Mouse (Mus musculus): ENCODE data around the gene Rfc2. TPM values are rescaled to one million over a fixed set of nuclear protein-coding genes. Genes with fewer than 3 reads are reported as not detected.

Rfc2 gene
- 130 and 141 TPM in 2 replicates for polyA plus RNA-seq (2015; fragmentation: Nextera tagmentation; extraction: Ambion mirVana)

DNA sequence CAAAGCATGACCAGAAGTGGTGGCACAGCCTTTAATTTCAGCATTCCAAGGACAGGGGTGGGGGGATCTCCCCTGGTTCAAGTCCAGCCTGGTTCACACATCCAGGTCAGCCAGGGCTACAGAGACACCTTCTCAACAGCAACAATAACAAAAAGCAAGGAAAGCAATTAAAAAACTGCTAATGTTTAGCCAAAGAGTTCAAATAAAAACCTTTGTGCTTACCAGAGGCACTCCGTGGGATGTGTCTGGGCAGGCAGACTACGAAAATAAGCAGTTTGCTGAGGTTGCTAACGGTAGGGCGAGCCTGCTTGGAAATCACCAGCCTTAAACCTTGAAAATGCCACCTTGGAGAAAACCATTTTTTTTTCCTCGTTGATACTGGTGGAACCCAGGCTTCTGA, at the start of gene Rfc2:
TSS of gene Rfc2 (plus strand) at position 221 of the 400 bp plus-strand sequence.
- Histone ChIP-seq H3K36me3 (ENCODE audit: control insufficient read depth, insufficient read depth) (no peaks in the 10 kb centered on the region), H3K27me3 (ENCODE audit: control insufficient read depth, insufficient read depth, low read depth, low read length) (no peaks in the 10 kb centered on the region), H3K9ac (ENCODE audit: low read depth, low read length) (no peak within 1 kb of the TSS), H3K4me1 (ENCODE audit: control insufficient read depth, low read depth, low read length) (peaks cover 23% of the 10 kb centered on the region), H3K4me2 (ENCODE audit: low read depth, low read length) (peak within 1 kb of the TSS; percentile 18; the same call in 1 of the 2 replicates), H3K27ac (ENCODE audit: low read length) (no peak within 1 kb of the TSS), H3K9me3 (replicated peaks; ENCODE audit: control insufficient read depth, low read length) (no peaks in the 10 kb centered on the region), H3K4me3 (ENCODE audit: low read depth, low read length) (no peak within 1 kb of the TSS)
- 83% methylated on average over 5 of the region's 5 CpGs for WGBS (ENCODE audit: insufficient replicate concordance)
- ATAC-seq (ENCODE audit: low read depth) = no peak

DNA sequence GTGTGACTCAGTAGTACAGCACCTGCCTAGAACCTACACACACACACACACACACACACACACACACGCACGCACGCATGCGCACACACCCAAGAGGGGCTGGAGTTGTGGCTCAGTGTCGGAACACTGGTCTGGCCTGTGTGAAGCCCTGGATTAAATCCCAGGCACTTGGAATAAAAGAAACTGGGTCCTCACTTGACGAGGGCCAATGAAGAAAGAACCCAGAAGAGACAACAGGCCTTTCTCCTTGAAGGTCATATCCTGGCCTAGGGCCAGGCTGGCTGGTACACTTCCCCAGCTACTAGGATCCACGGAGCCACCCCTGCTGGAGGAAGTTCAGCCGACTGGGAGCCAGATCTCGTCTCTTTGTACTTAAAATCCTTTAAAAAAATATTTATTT, 49.6 kb upstream of the Rfc2 start:
- 76% methylated on average over 9 of the region's 9 CpGs for WGBS (ENCODE audit: insufficient replicate concordance)
- no peaks in the 10 kb centered on the region for H3K27me3 ChIP-seq (ENCODE audit: control insufficient read depth, insufficient read depth, low read depth, low read length)
- ATAC-seq (ENCODE audit: low read depth) = no peak
- no peak overlapping the region for H3K27ac ChIP-seq (ENCODE audit: low read length)
- H3K36me3 ChIP-seq (ENCODE audit: control insufficient read depth, insufficient read depth) = no peaks in the 10 kb centered on the region
- H3K9me3 ChIP-seq (replicated peaks; ENCODE audit: control insufficient read depth, low read length) = no peaks in the 10 kb centered on the region
- H3K4me1 ChIP-seq (ENCODE audit: control insufficient read depth, low read depth, low read length) = peaks cover 2% of the 10 kb centered on the region; the same call in 1 of the 2 replicates
- H3K4me3 ChIP-seq (ENCODE audit: low read depth, low read length) = no peak overlapping the region
- no peak overlapping the region for H3K4me2 ChIP-seq (ENCODE audit: low read depth, low read length)
- H3K9ac ChIP-seq (ENCODE audit: low read depth, low read length) = no peak overlapping the region

DNA sequence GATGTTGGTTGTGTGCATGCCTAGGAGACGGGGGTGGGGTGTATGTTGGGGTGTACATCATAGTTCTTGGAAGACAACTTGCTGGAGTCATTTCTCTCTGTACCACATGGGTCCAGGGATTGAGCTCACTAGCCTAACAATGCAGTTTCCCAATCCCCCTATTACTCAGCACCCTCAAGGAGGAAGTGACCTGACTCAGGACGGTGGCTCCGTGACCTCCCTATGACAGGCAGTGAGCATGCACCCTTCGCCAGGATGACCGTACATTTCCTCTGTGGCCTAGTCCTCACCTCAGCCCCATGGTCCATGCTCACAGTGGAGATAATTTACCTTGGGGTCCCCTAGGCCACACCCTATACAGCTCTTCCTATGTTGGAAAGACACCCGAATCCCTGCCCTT, 48.7 kb upstream of the Rfc2 start:
- H3K36me3 ChIP-seq (ENCODE audit: control insufficient read depth, insufficient read depth) = no peaks in the 10 kb centered on the region
- no peak overlapping the region for H3K27ac ChIP-seq (ENCODE audit: low read length)
- no peaks in the 10 kb centered on the region for H3K9me3 ChIP-seq (replicated peaks; ENCODE audit: control insufficient read depth, low read length)
- H3K9ac ChIP-seq (ENCODE audit: low read depth, low read length) = no peak overlapping the region
- H3K27me3 ChIP-seq (ENCODE audit: control insufficient read depth, insufficient read depth, low read depth, low read length) = no peaks in the 10 kb centered on the region
- H3K4me2 ChIP-seq (ENCODE audit: low read depth, low read length) = no peak overlapping the region
- ATAC-seq (ENCODE audit: low read depth) = peak; percentile 35
- peaks cover 2% of the 10 kb centered on the region; the same call in 1 of the 2 replicates for H3K4me1 ChIP-seq (ENCODE audit: control insufficient read depth, low read depth, low read length)
- H3K4me3 ChIP-seq (ENCODE audit: low read depth, low read length) = no peak overlapping the region
- whole genome bisulfite sequencing (ENCODE audit: insufficient replicate concordance) = 59% methylated on average over 6 of the region's 6 CpGs

DNA sequence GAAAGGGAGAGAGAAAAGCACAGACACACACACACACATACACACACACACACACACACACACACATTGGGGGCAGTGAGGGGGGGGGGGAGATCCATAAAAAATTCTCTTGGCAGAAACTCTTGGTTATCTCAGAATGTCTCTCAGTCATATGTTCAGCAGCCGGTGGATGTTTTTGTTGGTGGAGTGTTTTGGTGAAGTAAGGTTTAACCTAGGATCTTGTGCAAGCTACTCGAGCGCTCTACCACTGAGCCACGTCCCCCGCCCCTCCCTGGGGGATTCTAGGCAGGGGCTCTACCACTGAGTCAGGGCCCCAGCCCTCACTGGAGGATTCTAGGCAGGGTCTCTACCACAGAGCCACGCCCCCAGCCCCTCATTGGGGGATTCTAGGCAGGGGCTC, 45.1 kb upstream of the Rfc2 start:
- H3K36me3 ChIP-seq (ENCODE audit: control insufficient read depth, insufficient read depth) = no peaks in the 10 kb centered on the region
- 76% methylated on average over 6 of the region's 6 CpGs for WGBS (ENCODE audit: insufficient replicate concordance)
- H3K9ac ChIP-seq (ENCODE audit: low read depth, low read length) = no peak overlapping the region

DNA sequence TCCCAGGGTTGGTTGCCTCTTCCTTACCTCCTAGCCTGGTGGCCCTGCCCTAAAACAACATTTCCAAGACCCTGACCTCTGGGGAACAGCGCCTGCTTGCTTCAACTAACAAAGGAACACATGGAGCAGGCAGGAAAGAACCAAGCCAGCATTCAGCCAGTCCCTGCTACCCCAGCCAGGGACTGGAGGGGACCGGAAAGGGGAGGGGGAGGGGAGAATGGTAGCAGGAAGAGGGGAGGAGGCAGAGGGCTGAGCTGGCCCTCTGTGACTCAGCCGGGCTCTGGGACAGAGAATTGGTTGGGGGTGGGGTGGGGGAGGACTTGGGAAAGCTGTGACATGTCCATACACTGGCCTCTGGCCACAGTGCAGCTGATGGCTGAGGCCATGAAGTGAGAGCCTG, 41.3 kb upstream of the Rfc2 start:
- Histone ChIP-seq H3K9ac (ENCODE audit: low read depth, low read length) (no peak overlapping the region), H3K27me3 (ENCODE audit: control insufficient read depth, insufficient read depth, low read depth, low read length) (no peaks in the 10 kb centered on the region), H3K4me2 (ENCODE audit: low read depth, low read length) (no peak overlapping the region), H3K4me3 (ENCODE audit: low read depth, low read length) (no peak overlapping the region), H3K4me1 (ENCODE audit: control insufficient read depth, low read depth, low read length) (peaks cover 6% of the 10 kb centered on the region; the same call in 1 of the 2 replicates), H3K36me3 (ENCODE audit: control insufficient read depth, insufficient read depth) (no peaks in the 10 kb centered on the region), H3K27ac (ENCODE audit: low read length) (peak overlapping the region; percentile 18; the same call in 1 of the 2 replicates), H3K9me3 (replicated peaks; ENCODE audit: control insufficient read depth, low read length) (no peaks in the 10 kb centered on the region)
- WGBS (ENCODE audit: insufficient replicate concordance) = 8% methylated on average over 3 of the region's 3 CpGs
- peak; percentile 66 for ATAC-seq (ENCODE audit: low read depth)

More for the DNA sequence above, 45.1 kb upstream of the Rfc2 start:
- Histone ChIP-seq H3K4me1 (ENCODE audit: control insufficient read depth, low read depth, low read length) (peaks cover 3% of the 10 kb centered on the region; the same call in 1 of the 2 replicates), H3K4me2 (ENCODE audit: low read depth, low read length) (no peak overlapping the region), H3K27me3 (ENCODE audit: control insufficient read depth, insufficient read depth, low read depth, low read length) (no peaks in the 10 kb centered on the region), H3K27ac (ENCODE audit: low read length) (no peak overlapping the region), H3K9me3 (replicated peaks; ENCODE audit: control insufficient read depth, low read length) (no peaks in the 10 kb centered on the region), H3K4me3 (ENCODE audit: low read depth, low read length) (no peak overlapping the region)
- no peak for ATAC-seq (ENCODE audit: low read depth)

DNA sequence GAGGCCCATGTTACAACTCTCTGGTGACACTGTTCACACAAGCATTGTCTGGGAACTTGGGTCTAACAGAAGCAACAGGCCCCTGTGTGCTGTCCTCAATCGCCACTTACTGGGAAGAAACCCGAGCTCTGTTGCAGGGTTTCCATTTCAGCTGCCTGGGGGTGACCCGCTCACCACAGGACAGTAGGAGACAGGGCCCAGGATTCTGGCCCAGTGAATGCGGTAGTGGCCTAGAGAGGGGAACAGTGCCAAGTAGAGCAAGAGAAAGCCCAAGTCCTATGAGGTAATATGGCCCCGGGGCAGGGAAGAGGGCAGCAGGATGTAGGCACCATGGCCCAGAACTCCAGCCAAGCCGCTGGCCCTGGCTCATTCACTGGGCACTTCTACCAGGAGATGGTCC, 40.3 kb upstream of the Rfc2 start:
- Histone ChIP-seq H3K27me3 (ENCODE audit: control insufficient read depth, insufficient read depth, low read depth, low read length) (no peaks in the 10 kb centered on the region), H3K27ac (ENCODE audit: low read length) (no peak overlapping the region)

DNA sequence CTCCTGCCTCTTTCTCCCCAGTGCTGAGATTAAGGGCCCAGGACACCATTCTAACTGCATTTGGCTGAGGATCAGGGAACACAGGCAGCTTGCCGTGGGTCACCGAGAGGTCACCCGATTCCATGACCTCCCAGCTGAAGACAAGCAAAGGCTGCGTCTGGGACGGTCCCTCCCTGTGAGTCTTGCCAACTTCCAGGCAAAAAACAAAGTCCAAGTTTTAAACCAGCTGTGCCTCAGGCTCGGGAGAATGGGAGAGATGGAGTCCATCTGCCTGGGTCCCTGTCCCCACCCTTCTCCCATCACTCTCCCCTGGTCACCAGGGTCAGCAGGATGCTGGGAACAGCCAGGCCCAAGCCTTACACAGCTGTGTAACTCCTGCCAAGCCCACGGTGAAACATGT, 39.5 kb upstream of the Rfc2 start:
- Histone ChIP-seq H3K36me3 (ENCODE audit: control insufficient read depth, insufficient read depth) (no peaks in the 10 kb centered on the region), H3K4me3 (ENCODE audit: low read depth, low read length) (no peak overlapping the region), H3K4me2 (ENCODE audit: low read depth, low read length) (no peak overlapping the region), H3K9me3 (replicated peaks; ENCODE audit: control insufficient read depth, low read length) (no peaks in the 10 kb centered on the region), H3K9ac (ENCODE audit: low read depth, low read length) (no peak overlapping the region), H3K4me1 (ENCODE audit: control insufficient read depth, low read depth, low read length) (peaks cover 6% of the 10 kb centered on the region; the same call in 1 of the 2 replicates), H3K27me3 (ENCODE audit: control insufficient read depth, insufficient read depth, low read depth, low read length) (no peaks in the 10 kb centered on the region), H3K27ac (ENCODE audit: low read length) (no peak overlapping the region)
- WGBS (ENCODE audit: insufficient replicate concordance) = 52% methylated on average over 7 of the region's 7 CpGs
- ATAC-seq (ENCODE audit: low read depth) = no peak

More for the DNA sequence above, 40.3 kb upstream of the Rfc2 start:
- Histone ChIP-seq H3K9me3 (replicated peaks; ENCODE audit: control insufficient read depth, low read length) (no peaks in the 10 kb centered on the region), H3K36me3 (ENCODE audit: control insufficient read depth, insufficient read depth) (no peaks in the 10 kb centered on the region), H3K9ac (ENCODE audit: low read depth, low read length) (no peak overlapping the region), H3K4me3 (ENCODE audit: low read depth, low read length) (no peak overlapping the region), H3K4me1 (ENCODE audit: control insufficient read depth, low read depth, low read length) (peaks cover 6% of the 10 kb centered on the region; the same call in 1 of the 2 replicates), H3K4me2 (ENCODE audit: low read depth, low read length) (no peak overlapping the region)
- ATAC-seq (ENCODE audit: low read depth) = no peak
- 71% methylated on average over 6 of the region's 6 CpGs for WGBS (ENCODE audit: insufficient replicate concordance)

DNA sequence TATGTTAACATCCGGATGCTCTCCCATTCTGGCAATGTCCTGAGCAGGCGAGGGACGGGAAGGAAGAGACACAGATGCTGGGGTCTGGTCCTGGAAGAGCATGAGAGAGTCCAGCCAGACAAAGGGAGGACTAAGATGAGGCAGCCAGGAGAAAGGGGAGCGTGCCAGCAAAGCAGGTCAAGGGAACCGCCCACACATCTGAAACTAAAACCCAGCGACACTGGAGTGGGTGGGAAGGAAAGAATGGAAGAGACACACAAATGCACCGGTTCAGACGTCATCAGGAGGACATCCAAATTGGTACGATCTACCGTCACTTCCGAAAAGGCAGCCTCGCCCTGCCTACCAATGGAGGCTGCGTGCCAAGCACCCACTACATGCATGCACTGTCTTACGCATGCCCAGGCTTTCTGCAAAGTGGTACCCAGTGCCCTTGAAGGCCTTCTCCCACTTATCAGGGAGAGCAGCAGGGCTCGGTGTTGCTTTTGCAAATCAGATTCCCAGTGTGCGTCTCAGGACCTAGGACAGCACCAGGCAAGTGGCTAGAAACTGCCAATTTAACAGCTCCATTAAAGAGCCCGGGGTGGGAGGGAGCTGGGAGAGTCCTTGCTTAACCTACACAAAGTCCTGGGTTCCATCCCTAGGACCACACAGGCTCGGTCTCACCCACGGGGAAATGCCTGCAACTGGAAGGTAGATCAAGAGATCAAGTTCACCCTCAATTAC, 36.5 kb upstream of the Rfc2 start:
- Histone ChIP-seq H3K4me1 (ENCODE audit: control insufficient read depth, low read depth, low read length) (peaks cover 6% of the 10 kb centered on the region; the same call in 1 of the 2 replicates), H3K27ac (ENCODE audit: low read length) (no peak overlapping the region), H3K36me3 (ENCODE audit: control insufficient read depth, insufficient read depth) (no peaks in the 10 kb centered on the region), H3K4me3 (ENCODE audit: low read depth, low read length) (no peak overlapping the region), H3K4me2 (ENCODE audit: low read depth, low read length) (no peak overlapping the region), H3K9ac (ENCODE audit: low read depth, low read length) (no peak overlapping the region), H3K27me3 (ENCODE audit: control insufficient read depth, insufficient read depth, low read depth, low read length) (no peaks in the 10 kb centered on the region), H3K9me3 (replicated peaks; ENCODE audit: control insufficient read depth, low read length) (no peaks in the 10 kb centered on the region)
- ATAC-seq (ENCODE audit: low read depth) = no peak
- 71% methylated on average over 19 of the region's 19 CpGs for WGBS (ENCODE audit: insufficient replicate concordance)

DNA sequence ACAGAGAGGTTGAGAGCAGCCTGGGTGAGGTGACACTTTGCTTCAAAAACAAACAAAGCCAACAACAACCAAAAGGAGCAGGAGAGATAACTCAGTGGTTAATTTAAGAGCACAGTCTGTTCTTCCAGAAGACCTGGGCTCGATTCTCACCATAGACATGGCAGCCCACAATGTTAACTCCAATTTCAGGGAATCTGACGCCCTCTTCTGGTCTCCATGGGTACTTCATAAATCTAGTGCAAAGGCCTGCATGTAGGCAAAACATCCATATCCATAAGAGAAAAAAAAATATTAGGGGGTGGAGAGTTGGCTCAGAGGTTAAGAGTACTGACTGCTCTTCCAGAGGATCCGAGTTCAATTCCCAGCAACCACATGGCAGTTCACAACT, 35.9 kb upstream of the Rfc2 start:
- no peak overlapping the region for H3K4me3 ChIP-seq (ENCODE audit: low read depth, low read length)
- no peaks in the 10 kb centered on the region for H3K36me3 ChIP-seq (ENCODE audit: control insufficient read depth, insufficient read depth)
- H3K4me1 ChIP-seq (ENCODE audit: control insufficient read depth, low read depth, low read length) = peaks cover 3% of the 10 kb centered on the region; the same call in 1 of the 2 replicates
- H3K4me2 ChIP-seq (ENCODE audit: low read depth, low read length) = no peak overlapping the region
- ATAC-seq (ENCODE audit: low read depth) = no peak
- no peaks in the 10 kb centered on the region for H3K9me3 ChIP-seq (replicated peaks; ENCODE audit: control insufficient read depth, low read length)
- no peak overlapping the region for H3K27ac ChIP-seq (ENCODE audit: low read length)
- H3K9ac ChIP-seq (ENCODE audit: low read depth, low read length) = no peak overlapping the region
- H3K27me3 ChIP-seq (ENCODE audit: control insufficient read depth, insufficient read depth, low read depth, low read length) = no peaks in the 10 kb centered on the region
- WGBS (ENCODE audit: insufficient replicate concordance) = 43% methylated on average over 3 of the region's 3 CpGs
